Mouse (Mus musculus) A20 (cell line): ENCODE data around the gene Arhgap19.

ENCODE experiments used
- DNase-seq: peaks from one replicate; pipeline ENCODE4 v3.0.0-alpha.2; 2011; ENCODE audit warnings: low read depth, low spot score

Gene Arhgap19

DNA sequence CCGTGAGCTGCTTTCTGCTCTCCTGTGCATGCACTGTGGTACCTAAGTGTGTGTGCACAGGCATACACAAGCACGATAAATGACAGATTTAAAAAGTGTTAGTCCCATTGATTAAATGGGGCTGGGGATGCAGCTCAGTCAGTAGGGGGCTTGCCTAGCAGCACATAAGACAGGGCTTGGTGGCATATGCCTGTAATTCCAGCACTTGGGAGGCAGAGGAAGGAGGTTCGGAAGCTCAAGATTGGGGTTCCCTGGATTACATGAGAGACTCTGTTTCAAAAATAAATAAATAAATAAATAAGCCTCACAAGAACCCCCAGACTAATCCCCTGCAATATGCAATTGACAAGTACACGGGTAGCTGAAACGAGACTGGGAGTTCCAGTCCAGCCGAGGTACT lies 1.4 kb downstream of the Arhgap19 start:
- no peak for DNase-seq

DNA sequence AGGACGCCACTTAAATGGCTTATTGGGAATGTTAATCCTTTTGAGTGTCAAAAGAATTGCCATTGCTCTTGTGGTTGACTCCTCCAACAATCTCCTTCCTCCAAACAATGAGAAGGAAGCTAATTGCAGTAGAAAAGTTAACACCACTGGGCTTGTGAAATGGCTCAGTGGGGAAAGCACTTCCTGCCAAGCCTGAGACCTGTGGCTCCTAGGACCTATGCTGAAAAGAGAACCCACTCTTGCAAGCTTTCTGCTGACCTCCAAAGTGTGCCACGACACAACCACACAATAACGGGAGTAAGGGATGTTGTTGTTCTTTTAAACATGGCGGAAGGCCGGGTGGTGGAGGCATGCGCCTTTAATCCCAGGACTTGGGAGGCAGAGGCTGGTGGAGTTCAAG lies 4.3 kb downstream of the Arhgap19 start:
- DNase-seq, result no peak

DNA sequence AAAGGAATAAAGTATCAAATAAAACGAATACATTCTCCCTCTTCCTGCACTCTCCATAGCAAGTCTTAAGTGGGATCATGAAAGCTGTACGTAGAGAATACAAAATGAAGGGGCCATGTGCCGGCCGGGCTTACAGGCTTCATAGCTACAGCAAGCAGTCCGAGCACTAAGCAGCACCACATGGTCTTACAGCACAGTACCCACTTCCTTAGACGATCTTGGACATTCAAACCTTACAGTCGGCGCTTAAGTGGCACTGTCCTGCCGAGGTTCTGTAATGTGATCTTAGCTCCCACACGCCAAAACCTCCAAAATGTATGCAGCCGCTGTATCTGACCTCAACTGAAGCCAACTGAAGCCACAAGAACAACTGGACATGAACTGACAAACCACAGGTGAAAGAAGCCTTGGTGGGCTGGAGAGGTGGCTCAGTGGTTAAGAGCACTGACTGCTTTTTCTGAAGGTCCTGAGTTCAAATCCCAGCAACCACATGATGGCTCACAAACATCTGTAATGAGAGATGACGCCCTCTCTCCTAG lies 5.0 kb downstream of the Arhgap19 start:
- DNase-seq, result no peak

DNA sequence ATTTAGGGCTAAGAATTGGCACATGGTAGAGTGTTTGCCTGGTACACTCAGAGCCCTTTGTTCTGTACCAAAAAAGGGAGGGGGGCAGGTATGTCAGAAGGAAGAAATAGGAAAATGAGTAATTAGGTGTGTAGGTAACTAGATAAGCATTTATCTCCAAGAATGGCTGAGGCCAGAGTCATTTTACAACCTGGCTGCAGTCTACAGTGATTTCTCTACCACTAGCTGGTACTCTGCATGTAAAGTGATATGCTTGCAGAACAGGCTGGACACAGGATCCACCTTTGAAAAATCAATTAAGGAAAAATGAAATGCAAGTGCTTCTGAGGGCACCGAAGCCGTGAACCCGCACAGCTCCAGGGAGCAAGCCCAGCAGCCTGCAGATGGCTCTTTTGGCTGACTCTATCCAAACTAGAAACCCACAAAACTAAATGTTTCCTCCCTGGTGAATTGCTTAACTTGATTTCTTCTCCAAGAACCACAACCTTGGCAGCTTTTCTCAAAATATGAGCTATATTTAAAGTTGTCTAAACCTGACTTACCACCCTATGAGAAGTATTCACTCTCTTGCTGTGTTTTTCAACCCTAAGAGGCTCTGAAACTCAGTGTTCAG lies 5.6 kb downstream of the Arhgap19 start:
- no peak for DNase-seq

DNA sequence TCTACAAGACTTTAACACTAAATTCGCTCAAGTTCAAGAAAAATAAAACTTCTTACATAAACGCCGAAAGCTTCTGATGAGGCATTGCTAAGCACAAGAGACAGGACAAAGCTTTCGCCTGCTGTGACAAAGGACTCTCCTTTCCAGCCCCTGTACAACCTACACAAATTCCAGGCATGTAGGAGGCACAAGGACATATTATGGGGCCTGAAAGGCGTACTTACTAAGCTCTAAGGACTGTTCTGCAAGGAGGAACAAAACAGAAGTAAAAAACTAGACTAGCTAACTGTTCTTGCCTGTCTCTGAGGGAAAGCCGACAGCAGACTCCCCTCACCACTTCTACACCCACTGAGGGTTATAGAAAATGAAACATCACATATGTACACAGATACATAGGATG lies 6.9 kb downstream of the Arhgap19 start:
- DNase-seq, result no peak

DNA sequence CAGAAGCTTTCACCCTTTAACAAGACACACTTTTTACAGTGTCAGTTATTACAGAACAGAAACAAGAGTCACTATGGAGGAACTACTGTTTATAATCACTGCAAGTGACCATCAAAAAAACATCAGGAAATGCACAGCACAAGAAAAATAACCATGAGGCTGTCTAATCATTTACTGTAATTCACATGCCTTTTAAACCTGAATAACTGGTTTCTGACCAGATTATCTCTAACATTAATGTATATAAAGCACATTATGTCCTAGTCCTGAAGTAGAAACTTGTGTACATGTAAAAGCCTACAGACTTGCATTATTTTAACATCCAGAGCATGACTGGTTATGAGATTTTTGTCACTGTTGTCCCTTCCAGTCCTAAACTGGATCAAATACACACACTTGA lies 7.8 kb downstream of the Arhgap19 start:
- DNase-seq, result peak; percentile 8

DNA sequence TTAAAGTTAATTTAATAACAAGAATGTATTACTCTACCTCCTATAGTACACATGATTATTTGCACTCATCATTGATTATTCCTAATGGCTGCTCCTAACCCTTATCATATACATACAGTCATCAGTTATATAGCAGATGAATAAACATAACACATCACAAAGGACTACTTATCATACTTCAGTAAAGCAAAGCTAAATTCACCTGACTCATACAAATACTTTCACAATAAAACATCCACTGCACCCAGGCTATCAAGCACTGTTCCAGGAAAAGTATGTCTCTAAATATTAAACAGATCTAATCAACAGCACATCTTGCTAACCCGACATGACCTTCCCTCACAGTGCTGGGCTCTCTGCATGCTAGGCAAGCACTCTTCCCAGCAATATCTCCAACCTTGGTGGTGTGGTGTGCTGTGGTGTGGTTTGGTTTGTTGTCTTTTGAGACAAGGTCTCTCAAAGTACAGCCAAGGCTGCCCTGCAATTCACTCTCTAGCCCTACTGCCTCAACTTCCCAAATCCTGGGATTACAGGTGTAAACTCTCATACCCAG lies 8.8 kb downstream of the Arhgap19 start:
- DNase-seq, result no peak

DNA sequence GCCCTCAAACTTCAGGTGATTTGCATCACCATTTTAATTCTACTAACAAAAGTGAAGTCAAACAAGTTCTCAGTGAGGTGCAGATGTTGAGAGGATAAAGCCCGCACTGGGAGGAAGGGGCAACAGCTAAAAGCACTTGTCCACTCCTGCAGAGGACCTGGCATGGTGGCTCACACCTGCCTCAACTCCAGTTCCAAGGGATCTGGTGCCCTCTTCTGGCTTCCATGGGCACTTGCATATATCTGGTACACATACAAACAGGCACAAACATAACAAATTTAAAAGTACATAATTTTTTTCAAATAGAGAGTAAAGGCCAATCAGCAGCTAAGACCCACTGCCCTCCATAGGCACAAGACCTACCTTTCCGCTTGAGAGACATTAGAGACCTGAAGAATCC lies 10.5 kb downstream of the Arhgap19 start:
- peak; percentile 18 for DNase-seq

DNA sequence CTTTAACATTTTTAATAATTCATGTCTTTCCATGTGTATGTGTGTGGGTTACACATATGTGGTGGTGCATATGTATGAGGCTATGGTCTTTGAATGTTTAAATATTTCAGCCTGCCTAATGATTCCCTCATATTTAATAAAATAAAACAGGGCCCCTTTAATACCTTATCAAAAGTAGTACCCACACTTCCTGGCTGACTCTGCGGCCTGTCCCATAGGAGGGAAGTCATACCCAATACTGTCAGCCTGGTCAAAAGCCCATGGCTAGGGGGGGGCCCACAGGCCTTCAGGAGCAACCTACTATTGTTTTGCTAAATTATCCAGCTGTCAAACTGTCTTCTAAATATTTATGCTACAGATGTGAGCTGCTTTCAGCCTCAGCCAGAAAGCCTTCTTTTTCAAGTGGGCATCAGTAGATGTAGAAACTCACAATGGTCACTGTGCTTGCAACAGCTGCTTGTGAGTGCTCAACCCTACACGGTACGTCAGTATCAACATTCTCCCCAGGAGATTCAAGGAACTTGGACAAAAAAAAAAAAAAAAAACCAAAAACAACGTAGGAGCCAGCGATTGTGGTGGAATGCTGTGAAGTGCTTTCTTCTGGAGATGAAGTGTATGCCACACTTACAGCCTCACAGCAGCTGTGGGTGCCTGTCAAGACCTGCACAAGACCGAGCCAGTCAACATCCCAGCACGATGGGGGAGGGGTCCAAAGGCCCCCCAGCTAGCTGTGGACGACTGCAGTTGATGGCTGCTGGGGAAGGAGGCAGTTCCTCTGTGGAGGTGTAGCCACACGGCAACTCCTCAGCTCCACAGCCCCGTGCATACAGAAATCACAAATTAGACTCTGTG lies 12.5 kb downstream of the Arhgap19 start:
- DNase-seq, result no peak

DNA sequence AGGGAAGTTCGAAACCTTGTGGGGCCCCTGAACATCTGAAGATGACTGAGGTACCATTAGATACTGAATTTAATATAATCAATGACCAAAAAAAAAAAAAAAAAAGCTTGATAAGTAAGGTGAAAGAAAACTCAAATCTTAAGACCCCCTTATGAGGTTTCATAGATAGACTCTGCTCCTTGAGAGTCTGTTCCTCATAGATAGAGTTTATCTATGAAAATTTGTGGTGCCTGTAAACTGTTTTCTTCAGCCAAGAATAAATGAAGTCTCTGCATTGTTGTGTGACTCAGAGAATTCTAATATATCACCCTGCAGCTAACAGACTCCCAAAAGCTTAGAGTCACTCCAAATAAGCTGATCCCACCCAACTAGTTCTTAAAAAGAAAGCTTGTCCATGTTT lies 15.0 kb downstream of the Arhgap19 start:
- no peak for DNase-seq

DNA sequence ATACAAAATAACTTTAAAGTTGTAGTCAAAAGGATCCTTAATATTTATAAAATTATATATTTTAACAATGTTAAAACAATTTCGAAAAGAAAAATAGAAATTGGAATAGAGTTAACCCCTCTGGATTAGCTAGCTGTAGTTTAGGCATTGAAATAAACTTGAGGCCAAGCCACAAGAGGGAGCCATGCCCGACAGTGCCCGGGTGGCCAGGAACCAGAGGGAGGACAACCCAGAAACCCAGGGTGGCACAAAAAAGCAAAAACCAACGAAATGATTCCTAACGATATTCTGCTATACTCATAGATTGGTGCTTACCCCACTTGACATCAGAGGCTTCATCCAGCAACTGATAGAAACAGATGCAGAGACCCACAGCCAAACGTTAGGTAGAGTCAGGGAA lies 24.3 kb downstream of the Arhgap19 start:
- DNase-seq, result no peak

DNA sequence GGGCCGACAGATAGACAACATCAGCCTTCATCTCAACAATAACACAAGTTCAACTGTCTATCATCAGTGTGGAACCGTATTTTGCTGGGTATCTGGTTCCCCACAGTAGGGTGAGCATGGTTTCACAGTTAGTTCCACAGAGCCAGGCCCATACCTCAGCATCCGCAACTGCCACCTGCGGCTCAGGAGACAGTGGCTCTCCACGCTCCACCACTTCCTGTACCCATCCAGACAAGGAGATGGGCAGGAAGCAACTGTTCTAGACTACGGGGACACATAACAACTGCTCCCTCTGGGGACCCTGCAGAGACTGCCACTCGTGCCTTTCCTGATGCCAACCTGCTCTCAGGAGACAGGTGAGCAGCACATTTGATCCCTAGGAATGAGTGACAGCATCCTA lies 33.1 kb downstream of the Arhgap19 start:
- no peak for DNase-seq

DNA sequence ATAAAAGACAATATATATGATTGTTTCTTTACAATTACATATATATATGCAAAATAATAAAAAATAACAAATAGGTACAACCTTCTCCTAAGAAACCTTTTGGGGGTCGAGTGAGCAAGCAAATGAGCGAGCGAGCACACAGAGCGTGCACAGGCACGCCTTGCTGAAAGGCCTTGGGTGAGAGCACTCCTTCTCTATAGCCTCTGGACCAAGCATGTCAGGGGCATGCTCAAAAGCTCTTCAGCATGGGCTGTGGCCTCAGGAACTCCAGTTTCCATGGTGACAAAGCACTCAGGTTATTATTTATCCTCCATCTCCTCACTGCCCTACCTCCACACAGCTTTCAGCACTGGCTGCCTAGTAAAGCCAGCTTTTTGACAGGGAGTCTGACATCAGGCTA lies 35.2 kb downstream of the Arhgap19 start:
- DNase-seq, result no peak

DNA sequence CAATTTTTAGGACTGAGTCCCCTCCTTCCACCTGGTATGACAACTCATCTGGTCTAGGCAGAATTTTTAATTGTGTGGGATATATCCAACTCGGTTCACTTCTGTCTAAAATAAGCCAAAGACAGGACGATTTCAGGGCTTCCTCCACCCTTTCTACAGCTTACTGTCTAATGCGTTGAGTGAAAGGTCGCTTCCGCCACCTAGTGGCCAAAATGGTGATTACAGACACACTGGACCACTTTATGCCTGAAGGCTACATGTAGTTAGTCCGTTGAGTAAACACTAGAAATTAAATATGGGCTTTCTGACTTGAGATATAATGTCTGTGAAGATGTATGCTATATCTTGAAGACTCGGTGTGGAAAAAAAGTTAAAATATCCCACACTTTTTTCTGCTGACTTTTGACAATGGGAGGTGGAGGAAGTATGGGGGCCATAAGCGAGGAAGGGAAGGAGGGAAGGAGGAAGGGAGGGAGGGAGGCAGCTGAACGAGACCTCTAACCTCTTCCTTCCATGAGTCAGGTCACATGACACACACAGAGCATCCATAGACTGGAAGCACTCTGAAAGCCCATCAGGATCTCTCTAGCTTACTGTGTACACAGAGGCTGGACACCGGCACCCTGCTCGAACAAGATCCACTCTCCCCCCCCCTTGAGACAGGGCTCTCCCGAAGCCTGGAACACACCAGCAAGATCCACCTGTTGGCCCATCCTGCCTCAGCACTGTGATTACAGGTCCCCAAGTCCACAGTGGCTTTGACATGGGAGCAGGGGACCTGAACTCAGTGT lies 37.8 kb downstream of the Arhgap19 start:
- DNase-seq, result peak; percentile 82

DNA sequence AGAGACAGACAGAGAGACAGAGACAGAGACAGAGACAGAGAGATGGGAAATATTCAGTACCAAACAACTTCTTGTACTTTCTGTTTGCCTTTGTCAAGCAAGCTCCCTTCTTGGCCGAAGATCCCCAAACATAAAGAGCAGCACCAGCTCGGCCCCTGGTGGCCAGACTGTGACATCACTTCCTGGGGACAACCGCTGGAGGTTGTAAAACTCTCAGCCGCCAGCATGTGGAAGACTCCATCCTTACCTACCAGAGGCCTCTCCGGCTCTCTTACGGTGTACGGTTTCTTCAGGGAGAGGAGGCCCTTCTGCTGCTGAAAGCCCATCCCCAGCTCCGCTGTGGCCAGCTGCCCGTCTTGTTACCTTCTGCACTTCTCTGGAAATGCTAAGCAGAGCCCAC lies 40.3 kb downstream of the Arhgap19 start:
- peak; percentile 44 for DNase-seq

DNA sequence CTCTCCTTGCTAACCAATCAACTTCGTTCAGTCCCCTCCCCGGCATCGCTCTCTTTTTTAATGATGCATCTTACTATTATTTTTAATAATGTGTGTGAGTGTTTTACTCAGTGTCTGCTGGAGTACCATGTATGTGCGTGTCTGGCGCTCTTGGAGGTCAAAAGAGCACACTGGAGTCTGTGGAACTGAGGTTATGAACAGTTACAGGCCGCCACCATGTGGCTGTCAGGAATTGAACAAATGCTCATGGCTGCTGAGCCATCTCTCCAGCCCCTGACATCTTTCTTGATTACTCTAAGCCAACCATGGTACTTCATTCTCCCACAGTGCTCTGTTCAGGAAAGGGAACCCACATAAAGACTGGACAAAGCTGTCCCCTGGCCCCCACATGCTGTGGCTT lies 42.1 kb downstream of the Arhgap19 start:
- peak; percentile 7 for DNase-seq

DNA sequence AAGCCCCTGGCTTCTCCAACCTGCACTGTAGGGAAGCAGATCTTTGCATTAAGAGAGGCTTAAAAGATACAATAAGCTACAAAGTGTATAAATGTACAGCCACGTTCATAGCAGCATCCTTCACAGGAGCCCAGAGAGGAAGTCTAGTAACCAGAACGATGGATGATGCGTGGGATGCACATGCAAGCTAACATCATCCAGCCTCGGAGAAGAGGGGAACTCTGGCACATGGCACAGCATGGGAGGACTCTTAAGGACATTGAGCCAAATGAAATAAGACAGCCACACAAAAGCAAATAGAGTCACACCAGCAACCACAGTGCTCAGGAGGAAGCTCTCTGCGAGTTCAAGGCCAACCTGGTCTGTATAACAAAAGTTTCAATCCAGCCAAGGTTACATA lies 42.6 kb downstream of the Arhgap19 start:
- DNase-seq, result no peak

DNA sequence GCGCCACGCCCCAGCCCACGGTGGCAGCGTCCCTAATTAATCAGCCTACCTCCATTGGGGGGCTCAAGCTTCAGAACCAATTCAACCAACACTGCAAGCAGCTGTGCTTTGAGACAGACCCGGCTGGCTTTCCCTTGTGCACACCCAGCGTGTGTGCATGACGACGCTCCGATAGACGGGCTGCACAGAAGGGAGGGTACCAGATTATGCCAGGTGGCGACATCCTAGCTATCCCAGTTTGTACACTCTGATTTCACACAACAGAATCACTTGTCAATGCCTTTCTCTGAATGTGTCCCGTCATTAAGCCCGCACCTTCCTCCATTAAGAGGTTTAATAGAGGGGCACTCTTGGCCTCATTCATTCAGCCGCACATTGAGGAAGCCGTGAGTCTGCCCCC lies 47.1 kb downstream of the Arhgap19 start:
- DNase-seq, result no peak

DNA sequence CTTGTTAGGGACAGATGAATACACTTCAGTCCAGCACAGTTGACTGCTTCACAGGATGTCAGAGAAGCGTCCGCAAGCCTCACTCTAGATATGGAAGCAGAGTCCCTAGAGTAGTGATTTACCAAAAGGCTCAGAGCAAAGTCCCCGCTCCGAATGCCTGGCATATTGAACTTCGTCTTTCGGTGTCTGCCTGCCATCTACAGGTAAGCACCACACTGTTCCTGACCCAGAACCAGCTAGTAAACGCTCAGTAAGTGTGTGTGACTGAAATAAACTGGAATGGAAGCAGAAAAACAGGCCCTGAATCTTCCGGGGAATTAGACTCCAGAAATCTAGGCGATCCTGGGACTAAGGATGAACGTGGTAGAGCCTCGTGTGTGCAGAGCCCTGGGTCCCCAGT lies 49.9 kb downstream of the Arhgap19 start:
- no peak for DNase-seq

DNA sequence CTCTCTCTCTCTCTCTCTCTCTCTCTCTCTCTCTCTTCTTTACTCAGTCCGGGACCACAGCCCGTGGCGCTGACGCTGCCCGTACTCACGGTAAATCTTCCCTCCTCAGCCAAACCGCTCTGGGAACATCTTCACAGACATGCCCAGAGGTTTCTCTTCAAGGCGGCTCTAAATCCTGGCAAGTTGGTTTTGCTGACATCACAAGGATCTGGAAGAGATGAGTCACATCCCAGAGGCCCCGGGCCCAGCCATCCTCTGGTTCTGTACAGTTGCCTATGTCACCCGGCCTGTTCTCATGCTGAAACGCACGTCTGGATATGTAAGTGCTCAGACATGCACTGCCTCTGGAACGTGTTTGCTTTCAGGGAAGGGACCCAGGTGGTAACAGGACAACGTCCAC lies 54.4 kb downstream of the Arhgap19 start:
- no peak for DNase-seq

DNA sequence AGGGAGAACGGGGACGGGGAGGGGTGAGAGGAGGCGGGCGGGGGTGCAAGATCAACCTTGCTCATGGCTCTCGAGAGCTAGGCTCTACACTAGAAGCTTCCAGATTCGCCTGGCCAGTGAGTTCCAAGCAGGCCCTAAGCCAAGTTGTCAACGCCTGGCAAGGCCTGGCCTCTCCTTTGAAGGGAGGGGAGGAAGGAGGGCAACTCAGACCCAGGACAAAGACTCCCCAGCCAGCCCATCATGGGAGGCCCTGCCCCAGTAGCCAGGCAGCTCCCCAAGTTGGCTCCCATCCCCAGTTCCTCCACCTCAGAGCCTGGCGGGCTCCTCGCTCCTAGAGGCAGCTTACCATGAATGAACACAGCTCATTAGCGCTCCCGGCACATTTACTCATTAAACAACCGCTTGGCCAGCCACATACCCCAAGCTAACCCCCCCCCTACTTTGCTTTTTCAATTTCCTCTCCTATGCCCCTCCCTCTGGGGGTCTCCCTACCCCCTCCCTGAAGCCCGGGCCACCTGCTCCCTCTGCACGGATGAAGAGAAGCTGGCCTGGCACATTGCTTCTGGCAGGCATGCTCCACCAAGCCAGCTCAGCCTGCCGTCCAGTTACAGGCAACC lies 55.8 kb downstream of the Arhgap19 start:
- DNase-seq, result no peak

DNA sequence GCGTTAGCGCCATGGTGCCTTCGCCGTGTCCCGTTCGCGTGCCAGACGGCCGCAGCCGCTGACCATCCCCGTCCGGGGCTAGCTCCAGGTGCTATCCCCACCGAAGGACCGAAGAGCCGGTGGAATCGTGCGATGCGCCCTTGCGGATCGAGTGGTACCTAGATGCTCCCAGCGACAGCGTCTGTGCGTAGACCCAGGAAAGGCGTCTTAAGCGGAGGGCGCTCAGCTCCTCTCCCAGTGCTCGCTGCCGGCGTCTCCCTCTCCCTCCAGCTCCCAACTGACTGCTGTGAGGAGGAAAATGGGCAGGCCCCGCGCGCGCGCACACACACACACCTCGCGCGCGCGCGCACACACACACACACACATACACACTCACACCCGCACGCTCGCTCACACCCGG lies 58.5 kb downstream of the Arhgap19 start, which contains the start of gene Slit1:
Slit1 (minus strand) TSS at position 270 of the 400 bp plus-strand sequence.
- DNase-seq, result no peak
